Mouse (Mus musculus) lung, postnatal 0 days (tissue): ENCODE data around the gene 2010111I01Rik.

Experiments used
- CTCF ChIP-seq: IDR thresholded peaks from 2 replicates; pipeline ENCODE4 v1.5.1; 2016; ENCODE audit warnings: antibody characterized with exemption, mild to moderate bottlenecking
- EP300 ChIP-seq: IDR thresholded peaks from 2 replicates; pipeline ENCODE4 v1.6.1; 2016; ENCODE audit warnings: antibody characterized with exemption, mild to moderate bottlenecking, control low read depth

DNA sequence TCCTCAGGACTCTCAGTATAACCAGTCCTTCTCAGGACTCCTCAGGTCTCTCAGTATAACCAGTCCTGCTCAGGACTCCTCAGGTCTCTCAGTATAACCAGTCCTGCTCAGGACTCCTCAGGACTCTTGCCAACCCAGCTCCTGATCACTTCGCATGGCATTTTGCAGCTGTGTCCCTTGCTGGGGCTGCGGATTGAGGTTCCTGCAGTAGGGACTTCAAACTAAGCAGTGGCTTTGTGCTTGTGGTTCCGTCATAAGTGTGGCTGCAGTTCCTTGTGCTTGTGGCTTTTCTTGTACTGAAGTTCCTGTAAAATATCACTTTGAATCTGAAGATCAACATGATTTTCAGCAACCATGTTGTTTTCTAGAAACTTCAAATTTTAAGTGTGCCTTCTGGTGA, 320.1 kb downstream of the 2010111I01Rik start:
- no peak for TF ChIP-seq CTCF
- no peak for TF ChIP-seq EP300
